Mouse (Mus musculus): ENCODE measurements around the gene March1. TPM values are rescaled to one million over a fixed set of nuclear protein-coding genes. Genes with fewer than 3 reads are reported as not detected.
"Not testable (repeated sequence)": the region's sequence is repeated elsewhere in the genome, so short reads cannot be mapped to it uniquely, and the experiment has no call there.

The March1 gene
- polyA plus RNA-seq, 2 experiments from 2014 or later: 1.2 to 1.6 TPM

- no peak for ATAC-seq
Measured at GRCm38 (mm10) chr8:66323045-66323807, 705.5 kb downstream of the March1 start.

- no peak for ATAC-seq
Measured at GRCm38 (mm10) chr8:66326396-66326795, 708.7 kb downstream of the March1 start.

GRCm38 (mm10) chr8:66332206-66332605, 714.5 kb downstream of the March1 start:
- ATAC-seq: no peak

DNA sequence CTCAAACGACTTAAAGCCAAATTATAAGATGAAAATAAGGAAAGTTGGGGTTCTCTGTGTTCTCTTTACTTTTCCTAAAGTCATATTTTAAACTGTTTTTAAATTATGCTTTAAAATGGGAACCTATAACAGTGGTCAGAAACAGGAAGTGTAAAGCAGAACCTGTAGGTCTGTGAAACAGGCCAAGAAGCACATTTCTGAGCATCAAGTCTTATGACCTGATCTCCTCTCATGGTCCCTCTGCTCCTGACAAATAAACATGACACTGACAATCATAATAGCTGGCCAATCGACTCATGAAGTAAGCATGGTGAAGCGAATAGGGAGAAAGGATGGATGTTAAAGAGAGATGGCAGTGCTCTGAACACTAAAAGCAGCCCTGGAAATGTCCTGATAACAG, 716.6 kb downstream of the March1 start:
- ATAC-seq: no peak

DNA sequence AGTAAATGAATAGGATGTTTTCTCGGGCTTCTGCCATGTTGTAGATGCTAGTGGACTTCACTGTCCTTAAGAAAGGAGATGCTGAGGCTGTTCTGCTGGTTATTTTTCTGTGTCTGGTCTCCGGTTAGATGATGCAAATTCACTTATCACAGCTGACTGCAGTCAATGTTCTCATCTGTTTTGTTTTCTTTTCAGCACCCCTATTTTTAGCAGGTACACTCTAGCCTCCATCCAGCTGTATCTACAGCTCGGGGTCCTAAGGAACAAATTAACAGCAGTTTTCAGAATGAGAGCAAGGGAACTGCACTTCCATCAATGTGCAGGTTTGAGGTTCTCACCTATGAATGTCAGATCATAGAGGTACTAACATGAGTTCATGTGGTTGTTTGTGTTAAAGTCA, 721.9 kb downstream of the March1 start:
- no peak for ATAC-seq

GRCm38 (mm10) chr8:66342928-66343327, 725.2 kb downstream of the March1 start:
- no peak for ATAC-seq

- no peak for ATAC-seq
Measured at GRCm38 (mm10) chr8:66362882-66363801, 745.4 kb downstream of the March1 start.

DNA sequence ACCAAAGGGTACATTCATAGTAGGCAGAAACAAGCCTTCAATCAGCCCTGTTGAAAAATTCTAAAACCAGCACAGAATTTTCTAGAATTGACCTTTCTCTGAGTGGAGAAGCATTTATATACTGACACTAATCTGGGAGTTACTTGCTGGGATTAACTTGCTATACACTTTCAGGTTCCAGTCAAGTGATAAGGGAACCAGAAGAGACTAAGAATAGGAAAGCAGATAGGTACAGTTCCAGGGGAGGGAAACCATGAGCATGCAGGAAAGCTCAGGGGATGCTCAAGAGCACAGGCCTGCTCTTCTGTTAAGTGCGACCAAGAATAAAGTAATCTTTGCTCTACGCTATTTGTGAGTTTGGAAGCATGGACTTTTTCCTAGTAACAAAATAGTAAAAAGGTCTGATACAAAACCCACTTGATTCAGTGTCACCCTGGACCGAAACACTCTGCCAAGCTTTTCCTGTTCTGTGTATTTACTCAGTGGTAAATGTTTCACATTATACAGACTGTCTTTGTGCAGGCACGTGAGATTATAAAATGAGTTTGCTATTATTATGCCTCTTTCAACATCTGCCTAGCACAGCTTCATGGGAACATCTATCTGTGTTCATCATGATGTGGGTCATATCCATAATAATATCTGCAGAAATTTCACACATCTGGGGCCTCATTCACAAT, 766.1 kb downstream of the March1 start:
- ATAC-seq: no peak

- no peak for ATAC-seq
Measured at GRCm38 (mm10) chr8:66386008-66386407, 768.3 kb downstream of the March1 start.

DNA sequence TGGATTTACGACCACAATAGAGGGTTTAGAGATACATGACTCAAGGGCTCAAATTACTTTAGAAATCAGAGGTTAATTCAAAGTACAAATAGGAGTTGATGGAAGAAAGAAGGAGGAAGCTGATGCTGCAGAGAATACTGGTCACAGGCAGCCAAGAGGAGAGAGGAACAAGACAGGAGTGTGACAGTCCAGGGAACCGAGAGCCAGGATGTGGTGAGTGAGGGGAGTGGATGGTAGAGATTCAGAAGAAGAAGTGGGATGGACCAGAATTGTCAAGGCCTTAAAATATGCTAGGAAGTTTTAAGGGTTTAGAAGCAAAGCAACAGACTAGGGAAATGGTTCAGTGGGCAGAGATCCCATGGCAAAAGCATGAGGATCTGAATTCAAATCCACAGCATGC, 771.0 kb downstream of the March1 start:
- ATAC-seq: no peak

- no peak for ATAC-seq
Measured at GRCm38 (mm10) chr8:66391554-66391953, 773.9 kb downstream of the March1 start.

DNA sequence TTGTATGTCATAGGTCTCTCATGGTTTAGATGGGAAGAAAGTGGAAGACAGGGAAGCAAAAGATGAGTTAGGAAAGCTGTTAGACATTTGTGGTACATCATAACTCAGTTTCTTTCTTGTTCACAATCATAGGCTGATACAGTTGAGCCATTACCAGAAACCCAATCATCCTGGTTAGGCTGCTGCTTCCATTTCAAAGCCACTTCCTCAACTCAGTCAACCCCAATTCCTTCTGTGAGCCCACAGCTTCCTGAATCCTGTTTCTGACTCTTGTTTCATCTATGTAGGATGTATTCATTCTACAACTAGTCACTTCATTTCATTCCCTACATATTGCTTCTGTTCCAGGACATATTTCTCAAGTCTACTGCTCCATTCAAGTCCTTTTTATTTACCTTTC, 775.2 kb downstream of the March1 start:
- ATAC-seq: no peak

DNA sequence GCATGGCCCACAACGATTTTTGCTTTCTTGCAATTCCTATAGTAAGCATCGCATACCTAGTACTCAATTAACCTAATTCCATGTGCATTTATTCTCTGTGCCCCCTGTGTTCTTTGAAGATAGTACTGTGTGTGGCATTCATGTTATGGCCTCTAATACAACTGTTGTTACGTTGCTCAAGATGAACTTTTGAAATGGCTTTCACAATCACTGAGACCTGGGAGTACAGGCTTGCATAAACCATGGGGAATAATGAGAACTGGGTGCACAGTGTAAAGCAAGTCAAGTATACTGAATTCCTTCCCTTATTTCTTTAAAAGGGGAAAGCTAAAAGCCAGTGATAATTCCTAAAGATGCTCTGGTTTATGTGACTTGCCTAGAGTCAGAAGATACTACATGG, 776.4 kb downstream of the March1 start:
- no peak for ATAC-seq

- no peak for ATAC-seq
Measured at GRCm38 (mm10) chr8:66397811-66398210, 780.1 kb downstream of the March1 start.

DNA sequence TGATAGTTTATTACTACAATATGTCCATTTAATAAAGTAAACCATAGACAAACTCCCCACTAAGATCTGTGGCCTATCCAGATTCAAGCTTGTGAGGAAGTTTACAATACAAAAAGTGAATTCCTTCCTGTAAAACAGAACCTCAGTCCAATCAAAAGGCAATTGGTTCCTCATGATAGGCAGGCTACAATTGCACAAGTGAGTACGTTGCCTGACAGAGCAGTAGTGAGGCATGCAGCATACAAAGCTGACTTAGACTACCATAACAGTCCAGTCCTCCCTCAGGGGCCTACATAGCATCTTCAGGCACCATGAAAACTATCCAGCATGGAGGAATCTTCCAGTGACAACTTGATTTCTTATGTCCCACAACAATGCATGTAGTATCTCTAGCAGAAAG, 782.4 kb downstream of the March1 start:
- no peak for ATAC-seq

- no peak for ATAC-seq
Measured at GRCm38 (mm10) chr8:66404711-66405414, 787.2 kb downstream of the March1 start.

DNA sequence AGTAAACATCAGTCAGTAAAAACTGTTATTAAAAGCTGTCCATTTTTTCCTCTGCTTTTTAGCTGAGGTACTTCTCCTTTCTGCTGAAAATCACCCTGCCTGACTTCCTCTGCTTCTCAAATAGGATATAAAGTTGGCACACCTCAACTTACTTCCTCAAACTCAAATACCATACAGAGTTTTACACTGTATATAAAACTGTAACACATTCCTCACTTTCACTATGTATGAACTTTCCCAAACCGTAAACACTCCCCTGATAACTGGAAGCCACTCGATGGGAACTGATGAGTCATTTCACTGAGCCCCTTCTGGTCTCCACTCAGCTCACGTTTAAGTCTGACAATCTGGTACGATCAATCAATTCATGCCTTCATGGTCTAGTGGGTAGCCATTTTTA, 788.1 kb downstream of the March1 start:
- not testable (repeated sequence) for ATAC-seq

GRCm38 (mm10) chr8:66406596-66407361, 789.1 kb downstream of the March1 start:
- no peak for ATAC-seq

GRCm38 (mm10) chr8:66410080-66410615, 792.4 kb downstream of the March1 start:
- ATAC-seq: no peak

GRCm38 (mm10) chr8:66413101-66413500, 795.4 kb downstream of the March1 start:
- ATAC-seq: no peak

GRCm38 (mm10) chr8:66415234-66415633, 797.5 kb downstream of the March1 start:
- ATAC-seq: no peak
